Mouse (Mus musculus) embryonic facial prominence, embryonic 14.5 days (tissue): ENCODE measurements at regions not wholly inside any gene's neighbourhood (a gene's known extent, or its start where the extent isn't known, plus 50 kb on each side); places are given as distances from the start of the nearest gene placed in this dataset.

Experiments
- ATAC-seq: fragments of 200-750 bp; cut with Nextera tagmentation; 2 replicates; pipeline ENCODE4 v1.8.0; 2017; ENCODE audit warnings: low read depth, moderate number of reproducible peaks, moderate TSS enrichment
- DNase-seq: peaks from one replicate; pipeline ENCODE4 v3.0.0-alpha.2; 2015; ENCODE audit warnings: low spot score
- H3K27ac ChIP-seq: fragments of 300-500 bp; sonication (generic); replicated peaks from 2 replicates; pipeline ENCODE4 v1.5.1; 2014; ENCODE audit warnings: low read depth, mild to moderate bottlenecking, low read length, moderate library complexity
- H3K27me3 ChIP-seq: fragments of 300-500 bp; sonication (generic); replicated peaks from 2 replicates; pipeline ENCODE4 v1.6.1; 2014; ENCODE audit warnings: low read length; ENCODE audit not compliant: control insufficient read depth, insufficient read depth
- H3K36me3 ChIP-seq: fragments of 300-500 bp; sonication (generic); 2 replicates; pipeline ENCODE4 v1.6.1; 2014; ENCODE audit warnings: low read length, mixed read lengths; ENCODE audit not compliant: control insufficient read depth, insufficient read depth
- H3K4me1 ChIP-seq: fragments of 300-500 bp; sonication (generic); 2 replicates; pipeline ENCODE4 v1.6.1; 2014; ENCODE audit warnings: antibody characterized with exemption, low read length; ENCODE audit not compliant: control insufficient read depth, insufficient read depth
- H3K4me2 ChIP-seq: fragments of 300-500 bp; sonication (generic); 2 replicates; pipeline ENCODE4 v1.6.1; 2014; ENCODE audit warnings: low read depth, mild to moderate bottlenecking, low read length, moderate library complexity, mixed read lengths
- H3K4me3 ChIP-seq: fragments of 300-500 bp; sonication (generic); 2 replicates; pipeline ENCODE4 v1.5.1; 2014; ENCODE audit warnings: low read depth, mild to moderate bottlenecking, low read length
- H3K9ac ChIP-seq: fragments of 300-500 bp; sonication (generic); 2 replicates; pipeline ENCODE4 v1.6.1; 2014; ENCODE audit warnings: low read depth, mild to moderate bottlenecking, low read length, moderate library complexity, mixed read lengths
- H3K9me3 ChIP-seq: fragments of 300-500 bp; sonication (generic); 2 replicates; pipeline ENCODE4 v1.6.1; 2016; ENCODE audit warnings: low read length; ENCODE audit not compliant: control insufficient read depth
- WGBS: fragments of 180-500 bp; shearing (Covaris S2); extraction: QIAGEN DNeasy Blood & Tissue Kit; methylation state at CpG from one replicate; pipeline ENCODE4 v1.1.7; 2014; 5-methylcytosine and 5-hydroxymethylcytosine counted together

DNA sequence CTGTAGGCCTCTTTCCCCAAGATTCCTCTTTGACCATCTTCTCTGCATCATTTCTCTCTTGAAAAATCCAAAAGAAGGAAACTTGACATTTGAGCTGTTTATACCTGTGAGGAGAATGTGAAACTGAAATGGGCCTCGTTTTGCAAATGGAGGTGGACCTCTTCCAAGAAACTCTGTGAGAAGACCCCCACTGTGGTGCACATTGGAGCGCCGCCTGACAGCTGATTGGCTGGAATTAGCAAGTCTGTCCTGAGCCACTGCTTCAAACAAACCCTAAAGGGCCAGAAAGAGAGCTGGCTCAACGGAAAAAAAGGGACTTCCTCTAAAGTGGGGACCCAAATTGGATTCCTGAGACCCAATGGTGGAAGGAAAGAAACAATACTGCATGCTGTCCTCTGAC, 250.9 kb upstream of the Trpc7 start:
- Histone ChIP-seq H3K4me1 (peaks cover 15% of the 10 kb centered on the region), H3K9ac (no peak overlapping the region), H3K36me3 (no peaks in the 10 kb centered on the region), H3K4me2 (no peak overlapping the region), H3K9me3 (no peaks in the 10 kb centered on the region), H3K27me3 (no peaks in the 10 kb centered on the region), H3K4me3 (no peak overlapping the region), H3K27ac (peak overlapping the region; percentile 13; the same call in 1 of the 2 replicates)
- DNase-seq (peak; percentile 59), ATAC-seq (no peak)
- 32% methylated on average over 4 of the region's 4 CpGs for WGBS

DNA sequence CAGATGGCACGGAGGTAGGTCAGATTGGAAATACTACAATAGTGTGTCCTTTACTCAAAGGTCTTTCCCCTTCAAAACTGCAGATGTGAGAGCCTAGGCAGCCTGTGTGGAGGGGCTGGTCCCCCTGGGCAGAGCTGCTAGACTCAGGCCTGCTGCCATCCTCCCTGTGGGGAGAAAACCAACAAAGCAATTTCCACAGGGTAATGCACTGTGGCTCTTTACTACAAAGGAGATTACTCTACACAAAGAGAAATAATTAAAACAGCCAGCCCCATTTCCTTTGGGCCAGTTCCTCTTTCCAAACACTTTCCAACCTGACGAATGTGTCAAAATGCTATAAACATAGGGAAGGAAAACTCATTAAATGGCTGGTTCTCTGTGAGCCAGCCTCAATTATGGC, 250.0 kb upstream of the Trpc7 start:
- no peaks in the 10 kb centered on the region for H3K9me3 ChIP-seq
- no peak for DNase-seq
- no peak overlapping the region for H3K4me2 ChIP-seq
- H3K4me1 ChIP-seq, result peaks cover 15% of the 10 kb centered on the region
- H3K9ac ChIP-seq, result no peak overlapping the region
- H3K4me3 ChIP-seq, result no peak overlapping the region
- ATAC-seq, result no peak
- no peaks in the 10 kb centered on the region for H3K27me3 ChIP-seq
- H3K36me3 ChIP-seq, result no peaks in the 10 kb centered on the region
- no peak overlapping the region; the same call in 1 of the 2 replicates for H3K27ac ChIP-seq
- WGBS, result 44% methylated on average over 2 of the region's 2 CpGs

DNA sequence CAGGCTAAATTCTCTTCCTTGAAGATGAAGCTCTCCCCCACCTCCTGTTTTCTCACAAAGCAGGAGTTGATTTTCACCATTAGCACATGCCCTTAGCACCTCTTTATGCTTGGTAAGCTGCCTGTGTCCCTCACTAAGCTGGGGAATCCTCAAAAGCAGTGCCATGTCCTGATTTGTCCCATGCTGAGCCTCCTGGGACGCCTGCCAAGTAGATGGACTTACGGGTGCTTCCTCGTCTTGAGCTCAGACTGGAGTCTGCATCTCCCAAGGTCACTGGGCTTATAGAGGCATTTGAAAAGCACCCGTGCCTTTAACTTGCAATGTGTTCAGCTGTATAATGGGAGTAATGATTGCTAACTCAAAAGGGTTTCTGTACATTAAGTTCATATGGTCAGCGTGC, 247.1 kb upstream of the Trpc7 start:
- 55% methylated on average over 5 of the region's 5 CpGs for WGBS
- no peaks in the 10 kb centered on the region for H3K9me3 ChIP-seq
- ATAC-seq (no peak), DNase-seq (no peak)
- H3K4me2 ChIP-seq, result no peak overlapping the region
- H3K9ac ChIP-seq, result no peak overlapping the region
- H3K4me3 ChIP-seq, result no peak overlapping the region
- no peaks in the 10 kb centered on the region for H3K36me3 ChIP-seq
- no peak overlapping the region for H3K27ac ChIP-seq
- no peaks in the 10 kb centered on the region for H3K27me3 ChIP-seq
- H3K4me1 ChIP-seq, result peaks cover 15% of the 10 kb centered on the region

DNA sequence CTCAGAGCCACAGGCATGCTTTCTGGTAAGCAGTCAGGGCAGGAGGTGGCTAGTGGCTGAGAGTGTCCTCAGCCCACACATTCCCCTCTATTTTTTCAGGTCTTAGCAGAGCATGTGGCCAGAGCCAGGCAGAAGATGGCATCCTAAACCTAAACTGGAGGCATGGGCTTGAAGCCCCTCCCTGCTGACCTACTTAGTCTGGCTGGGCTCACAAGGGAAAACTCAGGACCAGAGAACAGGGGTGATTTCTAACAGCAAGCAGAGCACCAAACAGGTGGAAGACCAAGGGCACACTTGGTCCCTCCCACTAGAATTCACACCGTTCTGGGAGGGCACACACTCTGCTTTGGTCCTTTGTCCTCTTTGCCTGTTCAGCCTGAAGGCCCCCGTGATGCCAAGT, 246.6 kb upstream of the Trpc7 start:
- ATAC-seq, result no peak
- no peak overlapping the region for H3K4me2 ChIP-seq
- no peak overlapping the region for H3K4me3 ChIP-seq
- peaks cover 12% of the 10 kb centered on the region for H3K4me1 ChIP-seq
- no peaks in the 10 kb centered on the region for H3K27me3 ChIP-seq
- no peak overlapping the region for H3K9ac ChIP-seq
- WGBS, result 38% methylated on average over 2 of the region's 2 CpGs
- no peaks in the 10 kb centered on the region for H3K9me3 ChIP-seq
- no peak for DNase-seq
- no peak overlapping the region for H3K27ac ChIP-seq
- no peaks in the 10 kb centered on the region for H3K36me3 ChIP-seq

DNA sequence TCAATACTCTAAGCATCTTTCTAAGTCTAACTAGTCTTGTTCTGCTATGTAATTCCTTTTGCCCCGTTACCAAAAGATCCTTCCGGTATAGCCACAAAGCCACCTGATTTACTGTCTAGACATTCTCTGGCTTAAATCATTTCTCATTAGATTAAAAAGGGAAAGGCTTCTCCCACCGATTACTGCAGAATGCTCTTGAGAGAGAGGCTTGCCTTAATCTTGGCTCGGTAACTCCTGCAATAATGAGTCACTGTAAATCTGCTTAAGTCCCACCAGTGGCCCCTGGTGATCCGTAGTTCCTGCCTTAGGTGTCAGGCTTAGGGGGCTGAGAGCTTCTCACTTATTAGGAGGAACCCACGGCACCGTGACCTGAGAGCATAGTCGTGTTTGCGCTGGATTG, 220.1 kb upstream of the Trpc7 start:
- Histone ChIP-seq H3K4me1 (no peaks in the 10 kb centered on the region), H3K9me3 (no peaks in the 10 kb centered on the region), H3K36me3 (no peaks in the 10 kb centered on the region), H3K27ac (no peak overlapping the region), H3K4me2 (no peak overlapping the region), H3K4me3 (no peak overlapping the region), H3K27me3 (no peaks in the 10 kb centered on the region), H3K9ac (no peak overlapping the region)
- DNase-seq, result no peak
- 48% methylated on average over 9 of the region's 9 CpGs for WGBS
- no peak for ATAC-seq

DNA sequence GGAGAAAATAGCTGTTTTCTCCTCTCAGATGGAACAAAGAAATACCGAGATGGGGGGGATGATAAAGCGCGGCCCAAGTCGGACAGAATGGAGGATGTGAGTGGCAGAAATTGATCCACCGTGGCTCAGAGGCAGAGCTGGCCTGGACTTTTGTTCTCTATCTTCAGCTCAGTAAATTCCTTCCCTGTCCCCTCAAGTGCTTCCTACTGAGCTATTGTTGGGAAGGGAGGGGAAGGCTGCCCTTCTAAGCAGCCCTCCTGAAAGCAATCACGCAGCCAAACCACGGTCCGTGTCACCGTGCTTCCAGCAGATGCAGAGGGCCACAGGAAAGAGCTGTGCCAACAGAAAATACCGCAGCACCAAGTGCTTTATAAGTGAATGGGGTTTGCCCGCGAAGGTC, 212.2 kb upstream of the Trpc7 start:
- Histone ChIP-seq H3K4me2 (0 out of 2 replicates have a peak overlapping the region, but pooled peaks have one; percentile 25), H3K27ac (no peak overlapping the region), H3K27me3 (no peaks in the 10 kb centered on the region; the same call in 1 of the 2 replicates), H3K36me3 (no peaks in the 10 kb centered on the region), H3K9ac (peak overlapping the region; percentile 39), H3K9me3 (no peaks in the 10 kb centered on the region), H3K4me1 (no peaks in the 10 kb centered on the region), H3K4me3 (no peak overlapping the region)
- ATAC-seq, result no peak
- no peak for DNase-seq
- 14% methylated on average over 12 of the region's 12 CpGs for WGBS

DNA sequence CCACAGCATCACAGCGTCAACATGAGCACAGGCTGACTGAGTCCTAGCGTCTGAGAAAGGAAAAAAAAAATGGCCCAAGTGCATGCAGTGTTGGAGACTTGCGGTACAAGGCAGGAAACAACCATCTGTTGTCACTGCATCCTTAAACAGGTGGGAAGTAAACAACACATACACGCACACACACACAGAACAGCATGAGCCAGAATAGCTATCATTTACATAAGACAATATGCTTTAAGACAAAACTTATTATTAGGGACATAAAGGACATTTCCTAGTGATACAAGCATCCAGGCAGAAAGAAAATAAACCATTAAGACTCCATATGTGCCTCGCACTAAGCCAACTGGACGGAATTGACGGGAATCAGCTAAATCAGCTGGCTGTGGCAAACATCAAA, 203.8 kb upstream of the Trpc7 start:
- H3K27ac ChIP-seq, result no peak overlapping the region
- DNase-seq (no peak), ATAC-seq (no peak)
- no peaks in the 10 kb centered on the region for H3K27me3 ChIP-seq
- H3K36me3 ChIP-seq, result no peaks in the 10 kb centered on the region
- H3K4me3 ChIP-seq, result no peak overlapping the region
- WGBS, result 87% methylated on average over 7 of the region's 7 CpGs
- no peaks in the 10 kb centered on the region for H3K9me3 ChIP-seq
- H3K9ac ChIP-seq, result no peak overlapping the region
- no peaks in the 10 kb centered on the region for H3K4me1 ChIP-seq
- no peak overlapping the region for H3K4me2 ChIP-seq

DNA sequence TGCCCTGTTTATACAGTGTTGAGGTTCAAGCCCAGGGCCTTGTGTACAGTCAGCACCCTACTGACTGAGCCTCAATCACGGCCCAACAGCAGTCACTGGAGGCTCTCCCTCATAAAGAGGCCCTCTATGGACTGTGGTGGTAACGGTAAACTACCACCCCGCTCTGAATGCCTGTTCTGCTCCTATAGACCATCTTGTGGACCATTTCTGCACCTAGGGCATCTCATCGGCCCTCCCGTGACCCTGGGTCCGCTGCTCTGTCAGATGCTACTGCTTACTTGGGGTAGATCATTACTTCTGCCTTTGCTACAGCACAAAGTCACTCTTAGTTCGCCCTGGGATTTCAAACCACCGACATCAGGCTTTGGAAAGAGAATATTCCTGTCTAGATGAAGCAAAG, 196.1 kb upstream of the Trpc7 start:
- ATAC-seq, result no peak
- WGBS, result 92% methylated on average over 8 of the region's 8 CpGs
- Histone ChIP-seq H3K36me3 (no peaks in the 10 kb centered on the region), H3K4me3 (no peak overlapping the region), H3K27ac (no peak overlapping the region), H3K9me3 (no peaks in the 10 kb centered on the region), H3K27me3 (no peaks in the 10 kb centered on the region), H3K4me2 (no peak overlapping the region), H3K4me1 (no peaks in the 10 kb centered on the region), H3K9ac (no peak overlapping the region)
- DNase-seq, result no peak

DNA sequence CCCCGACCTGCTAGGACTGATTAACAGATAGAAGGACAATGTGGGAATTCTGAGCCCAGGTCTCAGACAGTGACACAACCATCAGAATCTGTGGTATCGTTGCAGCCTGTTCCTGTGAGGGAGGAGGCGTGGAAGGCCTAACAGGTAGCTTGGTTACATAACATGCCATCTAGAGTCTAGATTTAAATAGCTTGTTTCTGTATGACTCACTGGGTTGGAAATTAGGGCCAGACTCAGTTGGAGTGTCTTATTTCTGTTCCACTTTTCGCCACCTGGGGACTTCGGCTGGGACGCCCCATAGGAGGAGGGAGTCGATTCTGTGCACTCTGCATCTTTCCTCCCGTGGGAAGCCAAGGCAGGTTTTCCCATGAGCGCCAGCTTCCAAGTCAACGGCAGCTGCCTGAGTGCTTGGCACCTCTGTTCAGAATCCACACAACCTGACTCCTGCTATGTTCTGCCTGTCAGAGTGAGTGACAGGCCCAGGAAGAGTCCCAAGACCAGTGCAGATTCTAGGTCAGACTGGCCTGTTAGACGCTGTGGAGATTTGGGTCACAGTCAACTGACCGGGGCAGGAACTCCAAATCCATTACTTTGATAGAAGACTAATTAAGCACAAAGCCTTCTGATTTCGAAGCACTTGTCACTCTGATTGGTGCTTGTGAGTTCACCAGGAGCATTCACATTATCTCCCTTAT, 193.7 kb upstream of the Trpc7 start:
- Histone ChIP-seq H3K4me2 (no peak overlapping the region), H3K9ac (no peak overlapping the region), H3K27me3 (no peaks in the 10 kb centered on the region), H3K36me3 (no peaks in the 10 kb centered on the region), H3K4me3 (no peak overlapping the region), H3K4me1 (no peaks in the 10 kb centered on the region), H3K27ac (no peak overlapping the region), H3K9me3 (no peaks in the 10 kb centered on the region)
- WGBS, result 76% methylated on average over 13 of the region's 13 CpGs
- DNase-seq (no peak), ATAC-seq (no peak)
